Mouse (Mus musculus): ENCODE data around the gene Dnaja1. TPM values are rescaled to one million over a fixed set of nuclear protein-coding genes. Genes with fewer than 3 reads are reported as not detected.

Dnaja1 gene
- polyA plus RNA-seq, 1 experiment, result 264 TPM

- peak; percentile 25 for TF ChIP-seq GATA1 (IDR thresholded peaks at IDR 0.05; ENCODE audit: low read length)
These were observed 61.1 kb downstream of the Dnaja1 start for GRCm38 (mm10) chr4:40783049-40783448.

GRCm38 (mm10) chr4:40784556-40785169 is 62.7 kb downstream of the Dnaja1 start:
- no peak for TF ChIP-seq GATA1 (IDR thresholded peaks at IDR 0.05; ENCODE audit: low read length)

- TF ChIP-seq GATA1 (IDR thresholded peaks at IDR 0.05; ENCODE audit: low read length), result no peak
These were observed 63.7 kb downstream of the Dnaja1 start for GRCm38 (mm10) chr4:40785620-40786166.

- TF ChIP-seq GATA1 (IDR thresholded peaks at IDR 0.05; ENCODE audit: low read length), result no peak
These were observed 64.6 kb downstream of the Dnaja1 start for GRCm38 (mm10) chr4:40786578-40786977.

Other genes starting within 250 kb of the Dnaja1 start
- gene Tmem215, start 250.0 kb upstream of the Dnaja1 start, polyA plus RNA-seq (2012), result not detected in 2 replicates
- 1.5 and 6.5 TPM in 2 replicates for gene Aptx, start 19.0 kb upstream of the Dnaja1 start, polyA plus RNA-seq (2012)
- 5.9 and 6.2 TPM in 2 replicates for gene Smu1, start 35.8 kb downstream of the Dnaja1 start, polyA plus RNA-seq (2012)
- gene B4galt1, start 131.9 kb downstream of the Dnaja1 start, polyA plus RNA-seq (2012), result 29.2 and 29.9 TPM in 2 replicates
- gene Spink4, start 197.9 kb downstream of the Dnaja1 start, polyA plus RNA-seq (2012), result not detected in 2 replicates
- 454 and 555 TPM in 2 replicates for gene Bag1, start 226.1 kb downstream of the Dnaja1 start, polyA plus RNA-seq (2012)
- gene Chmp5, start 226.3 kb downstream of the Dnaja1 start, polyA plus RNA-seq (2012), result 1.4 and 1.5 TPM in 2 replicates
- gene Nfx1, start 248.8 kb downstream of the Dnaja1 start, polyA plus RNA-seq (2012), result 37.7 and 50.8 TPM in 2 replicates